Mouse (Mus musculus) embryo, embryonic 11 days (tissue): Measurements from ENCODE around the gene Atp2c1.

Source experiments
- DNase-seq: peaks from one replicate; pipeline ENCODE4 v3.0.0-alpha.2; 2015

Gene Atp2c1

DNA sequence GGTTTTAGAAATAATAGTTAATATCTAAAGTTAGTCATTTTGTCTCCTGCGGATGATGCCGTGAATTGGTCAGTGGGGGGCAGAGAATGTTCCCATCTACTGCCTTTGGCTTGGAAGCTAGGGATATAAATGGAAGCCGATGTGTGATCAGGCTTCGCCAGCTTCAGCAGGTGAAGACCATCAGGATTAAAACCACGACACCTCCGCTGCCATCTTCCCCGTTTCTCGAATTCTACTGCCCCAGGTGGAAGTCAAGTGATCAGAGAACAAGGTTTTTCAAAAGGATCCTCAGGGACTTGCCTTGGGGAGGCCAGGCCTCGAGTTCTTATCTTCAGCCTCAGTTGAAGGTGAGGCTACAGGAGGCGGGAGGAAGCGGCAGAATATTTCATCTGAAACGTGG lies at the start of gene Atp2c1:
TSS of gene Atp2c1 (minus strand) at position 101 of the 400 bp plus-strand sequence.
- DNase-seq: no peak

DNA sequence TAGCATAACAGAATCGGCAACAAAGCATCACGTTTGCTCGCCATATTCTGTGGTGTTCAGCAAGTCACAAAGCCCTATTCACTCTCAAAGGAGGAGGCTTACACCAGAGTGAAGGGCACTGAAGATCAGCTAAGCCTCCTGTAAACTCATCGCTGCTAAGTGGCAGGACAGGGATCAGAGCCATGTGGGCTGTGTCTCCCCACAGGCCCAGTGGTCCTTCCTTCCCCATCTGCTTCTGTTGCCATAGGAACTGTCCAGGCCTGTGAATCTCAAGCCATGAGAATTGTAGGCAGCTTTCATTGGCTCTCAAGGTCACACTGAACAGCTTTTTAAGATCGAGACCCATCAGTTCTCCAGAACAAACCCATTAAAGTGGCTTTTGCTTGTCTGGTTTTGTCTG lies 30.3 kb upstream of the Atp2c1 start:
- no peak for DNase-seq

DNA sequence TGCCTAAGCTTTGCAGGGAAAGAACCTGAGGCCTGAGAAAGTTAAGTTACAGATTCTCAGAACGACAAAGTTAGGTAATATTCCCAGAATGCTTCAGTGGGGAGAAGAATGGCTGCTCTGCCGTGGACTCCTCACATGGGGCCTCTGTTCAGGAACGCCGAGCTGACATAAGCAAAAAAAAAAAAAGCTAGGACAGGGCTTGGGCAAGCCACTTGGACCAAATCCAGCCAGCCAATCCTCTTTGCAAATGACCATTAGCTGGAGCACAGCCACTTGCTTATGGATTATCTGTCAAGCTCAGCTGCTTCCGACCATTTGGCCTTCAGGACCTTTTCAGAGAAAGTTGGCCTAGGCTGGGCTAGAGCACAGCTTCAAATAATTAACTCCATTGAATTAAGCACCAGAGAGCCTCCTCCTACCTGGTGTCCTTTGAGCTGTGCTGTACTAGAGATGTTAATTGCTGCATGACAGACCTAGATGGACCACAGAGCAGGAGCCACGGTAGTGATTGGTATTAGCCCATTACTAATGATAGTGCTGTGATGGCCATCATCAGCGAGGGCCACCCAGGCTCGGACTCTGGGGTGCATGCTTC lies 29.1 kb upstream of the Atp2c1 start:
- DNase-seq: no peak

DNA sequence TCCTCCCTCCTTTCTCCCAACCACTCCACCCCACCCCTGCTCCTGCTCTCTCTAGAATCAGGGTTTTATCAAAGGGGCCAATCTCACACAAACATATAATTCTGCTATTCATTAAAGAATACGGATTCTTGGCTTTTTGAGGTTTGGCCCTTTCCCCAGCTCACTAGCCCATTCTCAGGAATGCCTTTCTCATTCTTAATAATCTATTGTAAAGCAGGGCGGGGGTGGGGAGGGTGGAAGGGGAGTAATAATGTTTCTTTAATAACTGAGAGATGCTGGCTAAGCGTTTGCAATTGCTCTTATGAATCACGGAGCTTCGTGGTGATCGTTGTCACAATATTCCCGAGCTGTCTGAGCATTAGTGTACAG lies 27.3 kb upstream of the Atp2c1 start:
- no peak for DNase-seq

DNA sequence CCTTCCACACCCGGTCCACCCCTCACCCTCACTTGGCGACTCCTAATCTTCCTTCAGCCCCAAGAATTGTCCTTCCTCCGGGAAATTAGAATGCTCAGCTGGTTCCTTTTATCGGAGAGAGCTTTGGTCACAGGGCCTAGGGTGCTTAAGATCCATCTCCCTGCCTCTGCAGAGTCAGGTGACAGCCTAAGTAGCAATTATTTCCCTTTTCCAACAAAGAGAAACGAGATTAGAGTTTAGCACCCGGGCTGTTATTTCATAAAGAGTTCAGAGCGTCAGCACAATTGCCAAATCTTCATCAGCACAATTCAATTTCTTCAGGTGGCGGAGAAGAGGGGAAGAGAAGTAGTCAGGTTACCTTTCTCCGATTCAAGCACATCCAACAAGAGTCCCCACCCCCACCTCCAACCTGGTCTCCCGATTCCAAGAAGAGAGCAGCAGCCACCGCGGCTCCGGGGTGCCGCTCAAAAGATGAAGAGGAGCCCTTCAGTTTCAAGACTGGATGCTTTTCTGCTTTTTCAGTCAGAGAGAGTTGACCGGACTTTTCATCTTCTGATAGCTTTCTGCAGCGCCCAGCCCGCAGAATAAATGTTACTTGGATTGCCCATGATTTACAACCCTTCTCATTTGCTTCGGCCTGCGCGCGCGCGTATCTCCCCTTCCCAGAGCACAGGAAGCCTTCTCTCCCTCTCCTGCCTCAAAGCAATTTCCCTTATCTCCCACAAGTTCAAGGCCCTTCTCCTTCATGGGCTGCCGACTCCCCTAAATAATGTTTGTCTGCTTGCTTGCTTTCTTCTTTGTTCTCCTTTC lies 26.7 kb upstream of the Atp2c1 start:
- peak; percentile 52 for DNase-seq

DNA sequence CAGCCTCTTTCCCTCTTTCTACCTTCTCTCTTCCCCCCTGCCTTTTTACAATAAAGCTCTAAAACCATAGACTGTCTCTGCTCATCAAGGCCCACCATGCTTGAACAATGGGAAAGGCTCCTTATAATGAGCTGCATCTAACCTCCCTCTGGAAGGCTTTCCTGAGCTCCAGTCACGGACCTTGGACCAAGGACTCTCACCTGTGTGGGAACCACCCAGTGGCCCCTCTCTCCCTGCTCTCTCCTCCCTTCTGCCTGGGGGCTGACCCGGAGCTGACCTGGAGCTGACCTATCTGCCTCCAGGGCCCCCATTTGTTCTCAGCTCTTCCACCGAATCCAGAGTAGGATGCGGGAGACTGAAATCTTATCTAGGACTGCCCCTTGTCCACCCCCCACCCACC lies 24.3 kb upstream of the Atp2c1 start:
- DNase-seq: no peak

DNA sequence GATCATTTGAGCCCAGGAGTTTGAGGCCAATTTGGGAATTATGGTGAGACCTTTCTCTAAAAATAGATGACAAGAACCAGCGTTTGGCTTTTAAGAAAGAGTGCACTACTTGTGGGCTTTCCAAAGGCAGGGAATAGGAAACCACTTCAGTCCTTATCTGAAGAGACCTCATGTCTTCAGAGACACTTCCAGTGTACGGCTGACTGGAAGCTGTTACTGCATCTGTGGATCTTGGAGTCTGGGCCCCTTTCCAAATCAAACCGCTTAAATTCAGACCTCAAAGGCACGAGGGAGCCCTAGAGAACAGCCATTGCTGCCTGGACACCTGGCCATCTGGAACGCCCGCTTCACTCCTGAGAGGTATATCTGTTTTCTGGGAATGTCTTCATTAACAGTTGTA lies 22.0 kb upstream of the Atp2c1 start:
- no peak for DNase-seq

DNA sequence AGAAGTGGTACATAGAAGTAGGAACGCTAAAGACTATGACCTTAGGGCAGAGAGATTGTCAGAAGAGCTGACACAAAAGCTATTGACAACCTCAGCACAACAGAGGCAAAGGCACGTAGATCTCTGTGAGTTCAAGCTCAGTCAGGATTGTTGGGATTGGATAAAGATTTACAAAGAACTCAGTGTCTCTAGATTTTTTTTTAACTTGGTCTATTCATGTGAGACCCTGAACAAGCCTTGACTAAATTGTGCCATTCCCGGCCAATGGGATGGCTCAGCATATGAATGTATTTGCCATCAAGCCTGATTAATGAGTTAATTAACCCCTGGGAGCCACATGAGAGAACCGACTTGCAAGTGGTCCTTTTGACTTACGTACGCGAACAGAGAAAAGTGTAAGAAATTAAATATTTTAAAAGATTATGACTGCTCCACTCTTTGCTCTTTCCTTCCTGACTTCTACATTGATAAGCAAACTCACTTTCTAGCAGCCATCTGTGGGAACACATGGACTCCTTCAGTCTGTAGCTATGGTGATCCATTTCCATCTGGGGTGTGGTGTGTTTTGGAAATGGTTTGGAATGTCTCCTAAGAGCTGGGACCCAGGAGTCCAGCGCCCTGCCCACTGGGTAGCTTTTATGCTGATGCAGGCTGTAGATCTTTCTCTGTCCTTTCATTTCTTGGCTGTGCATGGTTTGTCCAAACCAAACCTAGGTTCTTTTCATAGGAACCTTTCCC lies 17.1 kb upstream of the Atp2c1 start:
- no peak for DNase-seq

DNA sequence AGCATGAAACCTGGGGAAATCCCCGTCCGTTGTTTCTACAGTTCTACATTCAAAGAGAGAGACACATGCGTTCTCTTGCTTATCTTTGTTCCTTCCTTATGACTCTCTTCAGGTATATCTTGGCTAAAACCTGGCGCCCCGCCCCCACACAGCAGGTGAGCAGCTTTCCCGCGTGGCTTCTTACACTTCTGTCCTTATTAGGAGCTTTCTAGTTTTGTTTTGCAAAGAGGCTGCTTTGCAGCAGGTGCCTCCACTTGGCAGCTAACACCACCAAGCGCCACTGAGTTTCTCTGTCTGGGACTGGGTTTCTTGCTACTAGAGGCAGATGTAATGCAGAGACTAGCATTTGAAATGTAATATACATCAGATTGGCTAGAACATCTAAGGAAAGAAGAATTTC lies 10.4 kb upstream of the Atp2c1 start:
- no peak for DNase-seq

DNA sequence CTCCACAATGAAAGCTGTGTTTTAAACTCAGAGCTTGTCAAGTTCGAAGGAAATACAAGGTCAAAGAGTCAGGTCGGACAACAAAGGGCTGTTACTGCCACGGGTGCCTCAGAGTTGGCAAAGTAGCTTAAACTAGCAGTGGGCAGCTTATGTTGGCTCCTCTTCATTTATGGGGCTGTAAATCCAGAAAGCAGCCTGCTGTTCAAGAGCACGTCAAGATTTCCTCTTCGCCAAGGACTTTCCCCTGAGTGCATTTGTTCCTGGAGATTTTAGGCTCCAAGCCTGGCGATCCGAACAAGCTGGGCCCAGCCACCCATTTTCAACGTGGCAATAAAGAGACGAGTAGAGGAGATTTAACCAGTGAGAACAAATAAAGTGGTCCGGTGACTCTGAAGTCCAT lies 9.8 kb upstream of the Atp2c1 start:
- DNase-seq: no peak

DNA sequence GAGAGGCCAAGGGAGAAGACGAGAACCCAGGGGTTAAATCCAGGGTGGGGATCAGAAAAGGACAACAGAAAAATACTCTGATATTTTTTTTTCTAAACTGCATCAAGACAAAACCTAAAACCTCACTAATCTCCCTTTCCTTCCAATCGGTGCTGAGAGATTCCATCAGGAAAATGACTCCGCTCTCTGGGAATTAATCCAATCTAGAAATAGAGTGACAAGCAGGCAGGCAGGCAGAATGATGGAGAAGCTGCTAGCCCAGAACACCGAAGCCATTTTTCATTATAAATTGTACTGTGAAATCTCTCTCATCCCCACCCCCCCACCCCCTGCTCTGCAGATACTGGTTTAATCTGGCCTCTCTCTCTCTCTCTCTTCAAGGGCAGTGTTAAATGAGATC lies 1.8 kb downstream of the Atp2c1 start:
- no peak for DNase-seq

DNA sequence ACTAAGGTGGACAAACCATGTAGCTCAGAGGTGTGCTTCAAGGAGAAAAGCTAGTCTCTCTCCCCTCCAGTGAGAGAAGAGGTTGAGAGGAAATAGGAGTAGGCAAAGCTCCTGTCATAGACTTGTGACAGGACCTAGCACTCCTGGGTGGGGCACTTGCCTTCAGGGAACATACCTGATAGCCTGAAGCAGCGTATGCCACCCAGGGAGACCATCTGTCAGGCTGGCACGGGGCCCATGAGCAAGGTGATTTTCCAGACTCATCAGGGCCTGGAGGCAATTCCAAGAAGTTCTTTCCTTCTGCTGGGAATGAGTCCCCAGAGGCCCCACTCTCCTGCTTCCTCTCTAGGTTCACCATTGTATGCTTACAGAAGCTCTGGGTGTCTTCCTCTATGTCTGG lies 4.1 kb downstream of the Atp2c1 start:
- no peak for DNase-seq

DNA sequence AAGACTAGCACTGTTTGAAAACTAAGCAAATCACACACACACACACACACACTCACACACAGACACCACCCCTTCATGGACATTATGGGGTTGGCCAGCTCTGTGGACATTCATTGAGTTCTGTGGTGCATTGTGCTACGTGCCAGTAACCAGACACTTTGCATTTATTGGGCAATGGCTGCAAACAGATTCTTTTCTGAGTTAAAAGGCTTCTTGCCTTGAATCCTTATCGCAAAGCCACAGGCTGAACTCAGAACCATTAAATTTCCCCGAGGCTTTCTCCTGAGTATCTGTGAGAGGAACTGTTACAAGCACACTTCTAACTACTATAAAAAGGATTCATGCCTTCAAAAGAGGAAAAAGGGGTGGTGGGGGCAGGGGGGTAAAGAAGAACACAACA lies 5.1 kb downstream of the Atp2c1 start:
- DNase-seq: no peak

DNA sequence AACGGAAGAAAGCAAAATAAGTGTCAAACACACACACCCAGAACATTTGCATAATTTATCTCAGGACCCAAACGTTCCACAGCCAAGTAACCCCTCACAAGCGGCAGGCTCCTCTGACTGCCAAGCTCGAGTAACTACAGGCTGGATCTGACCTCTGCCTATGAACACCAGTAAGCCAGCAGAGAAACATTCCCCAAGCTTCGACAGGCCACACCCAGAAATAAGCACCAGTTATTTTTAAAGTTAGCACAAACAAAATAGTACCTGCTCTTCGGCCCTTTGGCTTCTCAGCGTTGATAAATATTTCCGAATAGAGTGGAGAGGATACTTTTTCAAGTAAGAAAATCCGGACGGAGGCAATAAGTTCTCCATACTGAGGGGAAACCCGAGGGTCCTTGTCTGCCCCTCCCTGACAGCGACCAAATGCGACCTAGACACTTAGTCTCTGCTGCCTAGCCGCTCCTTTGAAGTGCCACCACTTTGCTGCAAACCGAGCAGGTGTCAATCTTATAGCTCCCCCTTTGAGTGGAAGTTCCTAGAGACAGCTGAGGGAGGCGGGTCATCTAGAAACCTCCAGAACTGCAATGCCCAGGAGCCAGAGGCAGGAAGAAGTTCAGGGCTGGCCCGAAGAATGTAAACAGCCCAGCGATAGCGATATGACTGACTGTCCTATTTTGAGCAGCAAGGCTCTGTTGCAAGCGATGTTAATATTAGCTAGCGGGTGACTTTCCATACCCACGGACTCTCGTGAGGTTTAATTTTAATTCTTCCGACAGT lies 6.2 kb downstream of the Atp2c1 start:
- peak; percentile 15 for DNase-seq

DNA sequence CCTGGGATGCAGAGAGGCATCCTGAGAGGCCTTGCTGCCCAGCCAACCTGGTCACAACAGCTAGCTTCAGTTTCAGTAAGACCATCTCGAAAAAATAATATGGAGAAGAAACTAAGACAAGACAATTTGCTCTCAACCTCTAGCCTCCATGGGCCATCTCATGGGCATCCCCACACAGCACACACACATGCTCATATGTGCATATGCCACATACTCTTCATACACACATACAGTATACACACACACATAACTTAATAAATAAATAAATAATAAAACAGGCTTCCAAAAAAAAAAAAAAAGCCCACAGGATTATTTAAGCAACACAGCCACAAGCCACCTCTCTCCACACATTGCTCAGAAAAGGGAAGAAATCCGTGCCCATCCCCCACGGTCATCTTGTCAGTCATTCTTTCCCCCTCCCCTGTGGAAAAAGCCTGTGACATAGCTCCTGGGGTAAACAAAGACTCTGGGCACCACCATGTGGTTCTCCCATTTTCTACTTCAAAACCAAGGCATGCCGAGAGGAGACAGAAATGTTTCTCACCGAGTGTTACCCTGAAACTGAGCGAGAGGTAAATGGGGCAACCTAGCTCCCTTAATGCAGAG lies 7.7 kb downstream of the Atp2c1 start:
- DNase-seq: no peak

DNA sequence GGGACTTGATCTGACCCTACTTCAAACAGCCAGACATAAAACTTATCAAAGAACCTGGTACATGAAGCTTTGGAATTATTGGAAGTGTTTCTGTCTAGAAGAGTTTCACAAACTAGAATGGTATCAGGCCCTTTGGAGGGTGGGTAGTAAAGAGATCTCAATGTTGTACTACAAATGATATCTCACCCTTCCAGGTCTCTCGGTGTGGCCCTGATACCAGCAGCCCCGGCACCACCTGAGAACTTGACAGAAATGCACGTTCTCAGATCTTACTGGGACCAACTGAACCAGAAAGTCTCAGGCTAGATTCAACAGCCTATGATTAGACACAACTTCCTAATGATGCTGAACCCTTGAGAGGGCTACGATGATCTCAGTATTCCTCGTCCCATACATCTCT lies 23.4 kb downstream of the Atp2c1 start:
- no peak for DNase-seq

DNA sequence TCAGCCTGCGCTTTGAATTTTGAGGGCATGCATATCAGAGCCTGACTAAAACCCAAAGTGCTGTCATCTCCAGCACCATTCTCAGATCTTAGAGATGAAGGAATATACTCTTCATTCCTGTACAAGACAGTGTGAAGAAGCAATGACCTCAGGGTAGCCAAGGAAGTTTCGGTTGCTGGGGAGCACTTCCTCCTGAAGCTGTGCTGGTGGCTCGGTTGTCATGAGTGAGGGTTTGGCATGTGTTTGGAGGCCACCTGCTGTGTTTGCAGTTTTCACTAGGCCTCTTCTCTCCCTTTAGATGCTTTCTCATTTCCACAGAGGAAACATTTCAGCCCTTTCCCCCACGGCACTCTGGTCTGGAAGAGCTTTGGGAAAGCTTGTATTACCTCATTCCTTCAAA lies 24.7 kb downstream of the Atp2c1 start:
- no peak for DNase-seq

DNA sequence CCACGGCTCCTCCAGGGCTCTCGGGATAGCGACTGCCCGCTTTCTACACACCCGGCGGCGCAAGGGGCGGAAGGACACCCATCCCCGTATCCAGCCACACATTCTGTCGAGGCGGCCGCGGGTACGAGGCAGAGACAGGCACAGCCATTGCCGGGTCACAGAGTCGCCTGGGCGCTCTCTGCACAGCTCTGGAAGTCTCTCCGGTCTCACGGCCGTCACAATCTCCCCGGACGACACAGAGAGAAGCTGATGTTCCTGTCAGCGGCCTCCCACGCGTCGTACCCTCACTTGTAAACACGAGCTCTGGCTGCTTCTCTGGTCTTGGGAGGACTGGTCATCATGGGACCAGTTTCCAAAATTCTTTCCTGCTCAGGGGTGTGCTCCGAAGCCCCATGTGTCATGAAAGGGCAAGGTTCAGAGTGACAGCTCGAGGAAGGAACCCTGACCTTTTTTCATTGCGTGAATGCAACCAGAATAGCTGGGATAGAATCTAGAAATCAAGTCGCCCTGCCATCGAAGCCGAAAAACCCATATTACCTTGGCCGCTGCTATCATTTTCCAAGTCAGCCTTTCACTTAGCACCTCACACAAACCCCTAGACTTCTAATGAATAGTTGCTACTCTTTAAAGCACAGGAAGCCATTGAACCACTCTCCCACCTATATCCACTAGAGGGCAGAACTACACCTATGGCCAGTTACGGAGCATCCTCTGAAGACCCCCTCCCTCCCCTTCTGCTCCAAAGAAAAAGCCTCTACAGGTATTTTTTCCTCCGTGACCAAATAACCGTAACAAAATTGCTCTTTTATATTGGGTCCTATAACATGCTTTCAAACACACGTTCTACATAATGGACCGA lies 31.6 kb downstream of the Atp2c1 start:
- peak; percentile 86 for DNase-seq

DNA sequence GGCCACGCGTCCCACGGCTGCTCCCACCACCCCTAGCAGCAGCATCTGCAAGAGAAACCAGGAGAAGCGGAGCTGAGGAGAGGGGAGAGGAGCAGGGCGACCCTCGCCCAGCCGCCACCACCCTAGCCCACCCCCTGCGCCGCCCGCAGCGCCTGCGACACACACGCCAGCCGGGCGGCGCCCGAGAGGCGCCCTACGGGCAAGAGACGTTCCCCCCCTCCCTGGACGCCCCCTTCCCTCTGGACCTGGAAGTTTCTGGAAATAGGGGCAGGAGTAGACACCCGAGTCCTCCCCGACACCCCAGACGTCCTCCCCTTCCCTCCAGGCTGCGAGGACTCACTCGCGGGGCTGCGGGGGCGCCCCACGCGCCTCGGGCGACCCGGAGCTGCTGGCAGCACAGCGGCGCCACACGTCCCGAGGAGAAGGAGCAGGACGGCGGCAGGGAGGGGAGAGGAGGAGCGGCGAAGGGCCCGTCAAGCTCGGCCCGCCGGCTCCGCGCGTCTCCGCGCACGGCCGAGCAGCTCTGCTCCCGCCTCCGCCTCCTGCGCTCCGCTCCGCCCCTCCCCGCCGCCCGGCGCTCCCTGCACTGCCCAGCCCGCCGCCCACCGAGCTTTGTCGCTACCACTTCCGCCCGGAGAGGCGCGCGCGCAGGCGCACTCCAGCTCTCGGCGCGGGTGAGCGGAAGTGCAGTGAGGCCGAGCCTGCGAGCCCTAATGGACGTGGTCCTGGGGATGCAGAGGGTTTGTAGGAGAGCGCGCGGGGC lies 32.4 kb downstream of the Atp2c1 start:
- DNase-seq: peak; percentile 97

DNA sequence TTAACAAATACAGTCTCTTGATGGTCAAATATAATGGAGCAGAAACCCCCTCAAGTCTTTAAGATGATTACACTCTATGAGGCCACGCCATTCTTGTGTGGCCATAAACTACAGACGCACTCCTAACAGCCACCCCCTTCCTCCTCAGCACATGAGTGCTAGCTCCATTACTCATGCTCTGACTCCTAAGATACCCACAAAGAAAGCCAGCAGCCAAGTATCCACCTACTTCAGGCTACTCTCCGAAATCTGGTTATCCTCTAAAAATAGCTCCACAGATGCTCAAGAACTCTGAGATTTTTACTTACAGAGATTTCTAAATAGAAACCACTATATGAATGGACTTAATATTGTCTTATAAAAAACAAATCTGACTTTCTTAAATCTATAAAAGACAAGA lies 34.4 kb downstream of the Atp2c1 start:
- DNase-seq: no peak

DNA sequence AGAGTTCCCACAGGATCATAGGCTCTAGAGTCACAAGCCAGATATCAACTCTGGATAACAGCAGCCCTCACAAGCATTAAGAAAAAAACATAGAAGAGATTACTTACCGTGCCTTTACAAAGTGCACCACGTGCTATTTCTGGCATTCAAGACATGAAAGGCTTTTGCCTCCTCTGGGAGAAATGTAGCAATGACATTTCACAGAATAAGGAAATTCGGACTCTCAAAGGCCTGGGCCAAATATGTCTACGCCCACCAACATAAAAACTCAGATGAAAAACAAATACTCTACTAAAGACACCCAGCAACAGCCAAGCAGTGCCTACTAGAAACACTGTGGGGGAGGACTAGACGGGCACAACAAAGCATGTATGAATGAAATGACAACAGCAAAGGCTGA lies 38.8 kb downstream of the Atp2c1 start:
- no peak for DNase-seq
